Mouse (Mus musculus) thymus, postnatal 0 days (tissue): ENCODE data around the gene Gm11146. TPM values are rescaled to one million over a fixed set of nuclear protein-coding genes. Genes with fewer than 3 reads are reported as not detected.
A peak's percentile ranks its signal among the peaks of the same experiment; 100 is the strongest.

Experiments used
- DNase-seq: peaks from one replicate; pipeline ENCODE4 v3.0.0-alpha.2; 2015; ENCODE audit warnings: low spot score
- microRNA counts: library from miRNA; unstranded; fragments of <30 nt; microRNA quantifications from one replicate; lab custom pipeline; 2015
- microRNA-seq: library from miRNA; unstranded; fragments of <30 nt; microRNA quantifications from one replicate; pipeline ENCODE4, GENCODE M21; 2016; ENCODE audit warnings: borderline number of aligned reads
- polyA plus RNA-seq: library from polyadenylated mRNA; unstranded; fragments of >200 nt; fragmentation: Nextera tagmentation; extraction: Ambion mirVana; gene quantifications from 2 replicates; pipeline ENCODE4 v1.2.1, GENCODE M21; 2015

Gene Gm11146
- polyA plus RNA-seq, 1 experiment from 2014 or later = not detected

DNA sequence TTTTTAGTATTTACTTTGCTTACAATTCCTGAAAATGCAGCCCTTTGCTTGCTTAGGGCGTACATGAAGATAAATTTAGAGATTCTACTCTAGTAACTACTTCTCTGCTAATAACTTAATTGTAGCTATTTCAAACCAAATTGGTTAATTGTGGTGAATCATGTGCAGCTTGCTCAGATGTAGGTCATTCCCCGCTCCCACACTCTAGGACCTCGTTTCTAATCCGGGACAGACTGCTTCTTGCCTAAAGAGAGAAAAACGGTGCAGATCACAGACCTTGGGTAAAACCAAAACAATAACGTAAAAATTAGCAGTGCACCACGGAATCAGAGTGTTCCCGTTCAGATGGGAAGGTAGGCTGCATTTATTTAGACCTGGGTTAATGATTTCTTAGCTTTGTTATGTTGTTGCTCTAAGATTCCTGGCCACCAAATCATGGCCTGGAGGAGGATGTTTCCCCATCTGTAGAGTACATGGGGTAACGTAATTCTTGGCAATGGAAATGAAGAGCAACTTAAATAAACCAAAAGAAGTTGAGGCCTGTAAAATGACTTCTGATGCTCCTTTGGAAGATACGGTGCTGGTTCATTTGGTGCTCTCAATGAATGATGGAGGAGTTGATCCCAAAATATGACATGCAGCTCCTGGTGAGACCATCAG lies 45.3 kb downstream of the Gm11146 start:
- no peak for DNase-seq

DNA sequence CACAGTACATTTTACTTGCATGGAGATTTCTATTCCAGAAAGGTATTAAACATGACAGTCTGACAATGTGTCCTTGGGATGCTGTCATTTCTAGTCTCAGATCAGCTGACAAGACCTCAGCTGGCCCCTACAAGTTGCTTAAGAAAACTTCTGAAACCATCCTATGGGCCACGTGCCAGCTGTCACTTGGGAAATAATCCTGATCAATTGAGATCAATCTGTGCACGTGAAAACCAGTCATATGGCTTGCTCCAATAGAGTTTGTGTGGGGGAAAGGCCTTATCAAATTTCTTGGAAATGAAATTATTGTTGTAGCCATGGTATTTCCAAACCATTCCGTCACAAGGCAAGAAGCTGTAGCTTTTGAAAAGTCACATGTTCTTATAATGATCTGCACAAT lies 50.8 kb downstream of the Gm11146 start:
- DNase-seq = no peak

MicroRNAs within 50 kb of the gene (microRNA counts, 519-probe panel; counts per million panel counts)
- 8,930 counts per million, percentile 98 among the panel's probes with 10 or more counts for microRNA mmu-miR-125b-5p (lab: Ali Mortazavi, UCI)
- 5,898 counts per million, percentile 89 among the panel's probes with 10 or more counts for microRNA mmu-miR-99a (lab: Ali Mortazavi, UCI)

Small RNA genes lying within 50 kb of the gene (microRNA-seq; reads per million reads assigned to microRNA genes)
- gene Mir125b-2 (228 reads per million, percentile 56 among the genes with 10 or more reads in this experiment), gene Mir99a (14,877 reads per million, percentile 95 among the genes with 10 or more reads in this experiment), gene Mirlet7c-1 (171 reads per million, percentile 52 among the genes with 10 or more reads in this experiment)
